Mouse (Mus musculus) limb, embryonic 13.5 days (tissue): ENCODE results near the gene Rab22a. TPM values are rescaled to one million over a fixed set of nuclear protein-coding genes. Genes with fewer than 3 reads are reported as not detected.
A peak's percentile ranks its signal among the peaks of the same experiment; 100 is the strongest.
"Not testable (repeated sequence)": the region's sequence is repeated elsewhere in the genome, so short reads cannot be mapped to it uniquely, and the experiment has no call there.

Source experiments
- ATAC-seq: fragments of 200-750 bp; cut with Nextera tagmentation; 2 replicates; pipeline ENCODE4 v1.8.0; 2017; ENCODE audit warnings: low read depth, moderate number of reproducible peaks, moderate TSS enrichment; ENCODE audit not compliant: low FRiP score
- H3K27ac ChIP-seq: fragments of 300-500 bp; sonication (generic); 2 replicates; pipeline ENCODE4 v1.5.1; 2015; ENCODE audit warnings: inconsistent platforms, mild to moderate bottlenecking, moderate library complexity
- H3K27me3 ChIP-seq: fragments of 300-500 bp; sonication (generic); 2 replicates; pipeline ENCODE4 v1.6.1; 2015; ENCODE audit warnings: mild to moderate bottlenecking, inconsistent platforms
- H3K36me3 ChIP-seq: fragments of 300-500 bp; sonication (generic); 2 replicates; pipeline ENCODE4 v1.6.1; 2015; ENCODE audit warnings: inconsistent platforms, mild to moderate bottlenecking, moderate library complexity
- H3K4me1 ChIP-seq: fragments of 300-500 bp; sonication (generic); 2 replicates; pipeline ENCODE4 v1.6.1; 2015; ENCODE audit warnings: inconsistent platforms
- H3K4me2 ChIP-seq: fragments of 300-500 bp; sonication (generic); replicated peaks from 2 replicates; pipeline ENCODE4 v1.6.1; 2015; ENCODE audit warnings: inconsistent platforms, mild to moderate bottlenecking, moderate library complexity
- H3K4me3 ChIP-seq: fragments of 300-500 bp; sonication (generic); 2 replicates; pipeline ENCODE4 v1.5.1; 2015; ENCODE audit warnings: moderate library complexity, mild to moderate bottlenecking, inconsistent platforms
- H3K9ac ChIP-seq: fragments of 300-500 bp; sonication (generic); 2 replicates; pipeline ENCODE4 v1.6.1; 2015; ENCODE audit warnings: mild to moderate bottlenecking, inconsistent platforms
- H3K9me3 ChIP-seq: fragments of 300-500 bp; sonication (generic); 2 replicates; pipeline ENCODE4 v1.6.1; 2016; ENCODE audit warnings: inconsistent platforms
- WGBS: fragments of 180-500 bp; shearing (Covaris S2); methylation state at CpG from one replicate; pipeline ENCODE4 v1.1.7; 2015; 5-methylcytosine and 5-hydroxymethylcytosine counted together
- polyA plus RNA-seq: library from polyadenylated mRNA; unstranded; fragments of >200 nt; fragmentation: Nextera tagmentation; extraction: Ambion mirVana; gene quantifications from 2 replicates; pipeline ENCODE4 v1.2.1, GENCODE M21; 2015

Rab22a gene
- polyA plus RNA-seq, 1 experiment from 2014 or later = 46.4 TPM

GRCm38 (mm10) chr2:173705827-173706551 is 46.4 kb downstream of the Rab22a start:
- Histone ChIP-seq H3K36me3 (peaks cover 41% of the 10 kb centered on the region), H3K4me2 (no peak overlapping the region), H3K4me1 (peaks cover 48% of the 10 kb centered on the region), H3K9ac (no peak overlapping the region), H3K9me3 (no peaks in the 10 kb centered on the region), H3K27me3 (no peaks in the 10 kb centered on the region), H3K4me3 (no peak overlapping the region), H3K27ac (no peak overlapping the region)
- ATAC-seq = no peak
- 72% methylated on average over 15 of the region's 15 CpGs for WGBS

GRCm38 (mm10) chr2:173707626-173708025 is 48.1 kb downstream of the Rab22a start:
- H3K27ac ChIP-seq, H3K9me3 ChIP-seq, H3K4me3 ChIP-seq, H3K4me2 ChIP-seq, H3K9ac ChIP-seq, ATAC-seq, H3K27me3 ChIP-seq: not testable (repeated sequence)
- H3K4me1 ChIP-seq = peaks cover 41% of the 10 kb centered on the region
- peaks cover 34% of the 10 kb centered on the region for H3K36me3 ChIP-seq

GRCm38 (mm10) chr2:173710193-173710592 is 50.6 kb downstream of the Rab22a start:
- Histone ChIP-seq H3K9me3 (no peaks in the 10 kb centered on the region), H3K4me2 (no peak overlapping the region), H3K27ac (no peak overlapping the region), H3K36me3 (peaks cover 18% of the 10 kb centered on the region), H3K4me3 (no peak overlapping the region), H3K4me1 (peaks cover 38% of the 10 kb centered on the region), H3K9ac (no peak overlapping the region), H3K27me3 (no peaks in the 10 kb centered on the region)
- WGBS = 47% methylated on average over 6 of the region's 6 CpGs
- no peak for ATAC-seq

GRCm38 (mm10) chr2:173712656-173713055 is 53.1 kb downstream of the Rab22a start:
- H3K9ac ChIP-seq = no peak overlapping the region
- 31% methylated on average over 10 of the region's 10 CpGs for WGBS
- H3K9me3 ChIP-seq = no peaks in the 10 kb centered on the region
- peaks cover 7% of the 10 kb centered on the region for H3K36me3 ChIP-seq
- H3K27me3 ChIP-seq = no peaks in the 10 kb centered on the region
- H3K4me3 ChIP-seq = no peak overlapping the region
- ATAC-seq = no peak
- H3K4me2 ChIP-seq = no peak overlapping the region
- H3K4me1 ChIP-seq = peaks cover 38% of the 10 kb centered on the region
- no peak overlapping the region for H3K27ac ChIP-seq

- Histone ChIP-seq H3K9ac (no peak overlapping the region), H3K27ac (no peak overlapping the region), H3K4me3 (no peak overlapping the region), H3K4me1 (peaks cover 38% of the 10 kb centered on the region), H3K27me3 (no peaks in the 10 kb centered on the region), H3K36me3 (peaks cover 4% of the 10 kb centered on the region), H3K4me2 (no peak overlapping the region), H3K9me3 (no peaks in the 10 kb centered on the region)
- WGBS = 63% methylated on average over 4 of the region's 4 CpGs
- no peak for ATAC-seq
Measured at GRCm38 (mm10) chr2:173713241-173713640, 53.7 kb downstream of the Rab22a start.

GRCm38 (mm10) chr2:173714620-173715218 is 55.2 kb downstream of the Rab22a start:
- Histone ChIP-seq H3K27me3 (no peaks in the 10 kb centered on the region), H3K9me3 (no peaks in the 10 kb centered on the region), H3K4me2 (no peak overlapping the region), H3K9ac (no peak overlapping the region), H3K4me3 (no peak overlapping the region), H3K4me1 (peaks cover 27% of the 10 kb centered on the region), H3K27ac (no peak overlapping the region), H3K36me3 (no peaks in the 10 kb centered on the region)
- 79% methylated on average over 8 of the region's 8 CpGs for WGBS
- ATAC-seq = no peak

GRCm38 (mm10) chr2:173716966-173717365 is 57.4 kb downstream of the Rab22a start:
- no peak overlapping the region for H3K9ac ChIP-seq
- H3K27ac ChIP-seq = no peak overlapping the region
- H3K4me1 ChIP-seq = peaks cover 13% of the 10 kb centered on the region
- ATAC-seq = no peak
- H3K9me3 ChIP-seq = no peaks in the 10 kb centered on the region
- H3K4me3 ChIP-seq = no peak overlapping the region
- no peaks in the 10 kb centered on the region for H3K27me3 ChIP-seq
- H3K4me2 ChIP-seq = no peak overlapping the region
- WGBS = 90% methylated on average over 5 of the region's 5 CpGs
- no peaks in the 10 kb centered on the region for H3K36me3 ChIP-seq

DNA sequence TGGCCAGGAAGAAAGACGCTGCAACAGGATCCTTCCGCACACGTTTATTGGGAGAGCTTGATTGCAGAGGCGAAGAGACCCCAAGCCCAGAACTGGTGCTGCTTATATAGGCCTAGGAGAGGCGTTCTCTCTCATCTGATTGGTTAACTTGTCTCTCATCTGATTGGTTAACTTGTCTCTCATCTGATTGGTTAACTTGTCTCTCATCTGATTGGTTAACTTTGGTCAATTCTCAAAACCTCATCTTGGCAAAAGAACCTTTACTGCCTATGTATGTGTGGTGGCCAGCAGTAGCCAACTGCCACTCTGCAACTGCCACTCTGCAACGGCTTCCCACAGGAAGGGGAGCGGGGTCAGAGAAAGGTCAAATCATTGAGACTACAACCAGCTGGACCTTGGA is 59.6 kb downstream of the Rab22a start, which contains the start of gene 1700010B08Rik:
TSS of gene 1700010B08Rik (plus strand) at position 301 of the 400 bp plus-strand sequence.
- not testable (repeated sequence) for H3K27ac ChIP-seq, H3K4me2 ChIP-seq, ATAC-seq, H3K36me3 ChIP-seq, H3K4me1 ChIP-seq, H3K9ac ChIP-seq, H3K4me3 ChIP-seq, H3K27me3 ChIP-seq, H3K9me3 ChIP-seq
- 85% methylated on average over 6 of the region's 7 CpGs for WGBS

DNA sequence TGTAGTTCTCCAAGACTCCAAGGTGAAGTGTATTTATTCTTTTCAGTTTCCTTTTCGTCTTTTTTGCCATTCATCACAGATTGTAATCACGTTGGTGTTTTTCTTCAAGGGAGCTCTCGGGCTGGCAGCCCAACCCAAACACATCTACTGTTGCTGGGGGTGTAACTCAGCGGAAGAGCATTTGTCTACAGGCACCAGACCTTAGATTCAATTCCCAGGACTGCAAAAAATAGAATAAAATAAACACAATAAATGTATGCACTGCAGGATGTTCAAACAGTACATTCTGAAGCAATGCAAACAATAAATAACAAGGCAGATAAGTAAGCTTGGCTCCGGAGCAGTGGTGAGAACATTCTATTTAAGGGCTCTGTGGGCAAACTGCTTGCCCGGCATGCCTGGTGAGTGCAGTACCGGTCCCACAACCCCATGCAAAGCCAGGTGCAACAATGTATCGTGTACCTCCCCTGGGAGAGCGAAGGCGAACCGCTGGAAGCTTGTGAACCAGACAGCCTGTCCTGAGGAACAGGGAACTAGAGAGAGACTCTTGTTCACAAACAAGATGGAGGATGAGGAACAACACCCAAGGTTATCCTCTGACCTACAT is 62.8 kb downstream of the Rab22a start:
- Histone ChIP-seq H3K9ac (no peak overlapping the region), H3K4me2 (no peak overlapping the region), H3K9me3 (no peaks in the 10 kb centered on the region), H3K27me3 (no peaks in the 10 kb centered on the region), H3K4me1 (peaks cover 11% of the 10 kb centered on the region), H3K27ac (no peak overlapping the region), H3K36me3 (no peaks in the 10 kb centered on the region), H3K4me3 (no peak overlapping the region)
- 73% methylated on average over 11 of the region's 11 CpGs for WGBS
- ATAC-seq = no peak

DNA sequence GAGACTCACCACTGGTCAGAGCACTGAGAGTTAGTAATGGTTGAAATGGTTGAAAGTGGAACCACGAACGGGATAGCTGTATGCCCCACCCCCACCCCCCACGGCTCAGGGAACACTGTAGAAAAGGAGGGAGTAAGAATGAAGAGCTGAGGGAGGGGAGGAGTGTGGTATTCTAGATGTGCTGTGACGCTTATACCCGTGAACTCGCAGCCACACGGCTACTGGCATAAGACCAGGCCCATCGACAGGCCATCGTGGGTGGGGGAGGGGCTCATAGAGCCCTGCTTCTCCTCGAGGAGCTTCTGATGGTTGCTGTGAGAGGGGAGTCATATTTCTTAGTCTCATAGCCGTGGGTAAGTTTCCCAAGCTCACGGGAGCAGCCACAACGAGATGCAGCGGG is 64.8 kb downstream of the Rab22a start:
- no peaks in the 10 kb centered on the region for H3K27me3 ChIP-seq
- no peak overlapping the region for H3K9ac ChIP-seq
- peak overlapping the region; percentile 31 for H3K4me2 ChIP-seq
- peaks cover 11% of the 10 kb centered on the region for H3K4me1 ChIP-seq
- no peak overlapping the region for H3K4me3 ChIP-seq
- H3K27ac ChIP-seq = no peak overlapping the region
- 26% methylated on average over 14 of the region's 14 CpGs for WGBS
- no peaks in the 10 kb centered on the region for H3K9me3 ChIP-seq
- ATAC-seq = peak; percentile 64
- H3K36me3 ChIP-seq = no peaks in the 10 kb centered on the region

DNA sequence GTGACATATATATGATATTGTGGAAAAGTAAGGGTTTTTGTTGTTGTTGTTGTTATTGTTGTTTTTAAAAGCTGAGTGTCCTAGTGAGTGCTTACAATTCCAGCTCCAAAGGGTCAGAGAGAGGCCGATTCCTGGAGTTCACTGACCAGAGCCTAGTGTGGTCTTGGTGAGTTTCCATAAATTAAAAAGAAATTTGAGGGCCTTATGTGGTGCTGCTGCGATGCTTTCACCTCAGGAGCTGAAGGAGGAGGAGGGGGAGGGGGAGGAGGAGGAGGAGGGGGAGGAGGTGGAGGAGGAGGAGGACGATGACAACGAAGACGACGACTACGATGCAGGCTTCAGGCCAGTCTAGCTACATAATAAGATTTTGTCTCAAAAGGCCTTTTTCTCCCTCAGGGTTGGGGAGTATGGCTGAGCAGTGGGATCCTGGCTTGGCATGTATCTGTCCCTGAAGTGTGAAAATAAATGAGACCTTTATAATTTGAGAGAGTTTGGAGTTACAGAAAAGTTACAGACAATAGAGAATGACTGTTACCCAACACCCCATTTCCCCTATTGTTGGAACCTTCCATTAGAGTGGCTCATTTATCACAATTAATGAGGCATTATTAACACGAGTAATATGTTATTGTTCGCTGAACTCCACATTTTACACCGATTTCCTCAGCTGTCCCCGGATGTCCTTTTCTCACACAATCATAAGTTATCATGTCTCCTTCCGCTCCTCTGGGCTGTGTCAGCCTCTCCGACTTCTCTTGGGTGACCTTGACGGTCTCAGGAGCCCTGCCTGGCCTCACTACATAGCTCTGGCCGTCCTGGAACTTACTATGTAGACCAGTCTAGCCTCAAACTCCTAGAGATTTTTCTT is 65.6 kb downstream of the Rab22a start:
- no peak overlapping the region for H3K4me3 ChIP-seq
- H3K27me3 ChIP-seq = no peaks in the 10 kb centered on the region
- H3K4me2 ChIP-seq = no peak overlapping the region
- H3K4me1 ChIP-seq = peaks cover 11% of the 10 kb centered on the region
- ATAC-seq = no peak
- no peak overlapping the region for H3K27ac ChIP-seq
- 79% methylated on average over 15 of the region's 15 CpGs for WGBS
- H3K36me3 ChIP-seq = no peaks in the 10 kb centered on the region
- no peak overlapping the region for H3K9ac ChIP-seq
- H3K9me3 ChIP-seq = no peaks in the 10 kb centered on the region

GRCm38 (mm10) chr2:173725819-173726218 is 66.3 kb downstream of the Rab22a start:
- Histone ChIP-seq H3K36me3 (no peaks in the 10 kb centered on the region), H3K27me3 (no peaks in the 10 kb centered on the region), H3K9me3 (no peaks in the 10 kb centered on the region), H3K4me2 (no peak overlapping the region), H3K4me3 (no peak overlapping the region), H3K9ac (no peak overlapping the region), H3K4me1 (peaks cover 16% of the 10 kb centered on the region), H3K27ac (no peak overlapping the region)
- ATAC-seq = no peak
- 87% methylated on average over 4 of the region's 4 CpGs for WGBS
